Mouse (Mus musculus): Measurements from ENCODE around the gene Rnf144b.
A peak's percentile ranks its signal among the peaks of the same experiment; 100 is the strongest.

Rnf144b gene

GRCm38 (mm10) chr13:47122537-47123430 is at the start of gene Rnf144b:
TSS of gene Rnf144b (plus strand) at chr13:47122656.
- DNase-seq (ENCODE audit: low read depth, low spot score), result peak; percentile 43

DNA sequence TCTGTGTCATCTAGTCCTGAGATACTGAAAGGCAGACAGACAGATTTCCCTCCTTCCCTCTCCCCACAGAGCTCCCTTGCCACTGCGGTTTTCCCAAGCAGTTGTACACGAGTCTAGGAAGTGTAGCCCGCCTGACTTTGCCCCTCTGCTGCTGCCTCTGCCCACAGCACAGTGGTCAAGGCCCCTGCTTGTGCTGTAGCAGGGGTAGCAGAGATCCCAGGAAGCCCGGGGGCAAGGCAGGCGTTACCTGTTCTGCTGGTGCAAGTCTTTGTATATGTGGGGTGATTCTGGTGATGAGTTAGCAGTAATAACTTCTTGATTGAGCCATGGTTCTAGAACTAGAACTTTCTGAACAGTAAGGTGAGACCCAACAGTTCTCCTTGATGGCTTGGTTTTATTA is 46.3 kb upstream of the Rnf144b start:
- no peak for DNase-seq (ENCODE audit: low read depth, low spot score)

- no peak for DNase-seq (ENCODE audit: low read depth, low spot score)
Observed at GRCm38 (mm10) chr13:47077367-47077766, 45.1 kb upstream of the Rnf144b start.

- DNase-seq (ENCODE audit: low read depth, low spot score), result peak; percentile 32
Observed at GRCm38 (mm10) chr13:47078799-47079198, 43.7 kb upstream of the Rnf144b start.

- peak; percentile 60 for DNase-seq (ENCODE audit: low read depth, low spot score)
Observed at GRCm38 (mm10) chr13:47080905-47081505, 41.5 kb upstream of the Rnf144b start.

DNA sequence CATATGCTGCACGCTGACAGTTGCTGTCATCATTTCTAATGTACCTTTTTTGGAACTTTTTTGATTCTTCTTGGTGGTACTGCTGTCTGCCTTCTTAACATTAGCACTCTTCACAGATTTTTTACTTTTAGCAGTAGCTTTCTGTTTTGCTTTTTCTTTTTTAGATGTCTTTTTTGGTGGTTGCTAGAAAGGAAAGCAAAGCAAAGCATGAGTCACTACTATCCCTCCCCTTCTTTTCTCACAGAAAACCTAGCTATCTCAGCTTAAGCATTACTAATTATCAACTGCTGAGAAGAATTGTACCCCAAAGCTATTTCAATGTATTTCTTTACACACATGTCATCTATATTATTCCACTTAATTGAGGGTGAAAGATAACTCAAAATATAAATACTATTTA is 34.0 kb upstream of the Rnf144b start:
- no peak for DNase-seq (ENCODE audit: low read depth, low spot score)

DNA sequence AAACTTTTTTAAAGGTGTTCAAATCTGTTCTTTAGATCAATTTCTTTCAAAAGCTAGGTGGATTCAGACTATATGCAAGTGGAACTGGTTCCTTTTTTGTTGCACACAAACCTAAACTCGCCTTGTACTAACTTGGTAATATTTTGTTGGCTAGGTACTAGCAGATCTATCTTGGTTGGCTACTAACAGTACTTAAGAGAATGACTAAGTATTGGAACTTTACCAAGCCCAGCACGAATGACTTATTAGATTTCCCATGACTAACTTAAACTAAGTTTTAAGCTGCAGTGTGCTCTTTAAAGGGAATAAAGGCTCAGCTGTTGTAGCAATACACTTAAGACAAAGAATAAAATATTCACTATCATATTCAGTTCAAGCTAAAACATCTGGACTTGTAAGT is 33.2 kb upstream of the Rnf144b start:
- DNase-seq (ENCODE audit: low read depth, low spot score), result no peak

DNA sequence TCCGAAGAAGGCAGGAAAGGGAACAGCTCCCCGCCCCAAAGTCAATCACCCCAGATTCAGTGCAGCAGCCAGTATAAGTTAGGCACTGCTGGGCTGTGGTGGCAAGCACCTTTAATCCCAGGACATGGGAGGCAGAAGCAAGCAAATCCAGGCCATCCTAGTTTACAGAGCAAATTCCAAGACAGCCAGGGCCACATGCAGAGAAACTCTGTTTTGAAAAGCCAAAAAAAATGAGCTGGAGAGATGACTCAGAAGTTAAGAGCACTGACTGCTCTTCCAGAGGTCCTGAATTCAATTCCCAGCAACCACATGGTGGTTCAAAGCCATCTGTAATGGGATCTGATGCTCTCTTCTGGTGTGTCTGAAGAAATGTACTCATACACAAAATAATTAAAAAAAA is 28.7 kb upstream of the Rnf144b start:
- no peak for DNase-seq (ENCODE audit: low read depth, low spot score)

DNA sequence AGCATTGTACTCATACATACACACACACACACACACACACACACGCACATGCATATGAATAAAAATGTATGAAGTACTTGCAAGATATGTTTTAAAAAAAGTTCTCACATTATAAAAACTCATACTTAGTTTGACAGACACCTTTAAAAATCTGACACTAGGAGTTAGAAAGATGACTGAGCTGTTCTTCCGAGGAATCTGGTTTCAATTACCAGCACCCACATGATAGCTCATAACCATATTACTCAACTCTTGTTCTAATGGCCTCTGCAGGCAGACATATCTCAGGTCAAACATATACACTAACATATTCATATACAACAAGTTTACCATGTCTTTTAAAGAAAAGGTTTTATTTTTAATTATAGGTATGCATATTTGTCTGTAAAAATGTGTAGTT is 25.9 kb upstream of the Rnf144b start:
- no peak for DNase-seq (ENCODE audit: low read depth, low spot score)

DNA sequence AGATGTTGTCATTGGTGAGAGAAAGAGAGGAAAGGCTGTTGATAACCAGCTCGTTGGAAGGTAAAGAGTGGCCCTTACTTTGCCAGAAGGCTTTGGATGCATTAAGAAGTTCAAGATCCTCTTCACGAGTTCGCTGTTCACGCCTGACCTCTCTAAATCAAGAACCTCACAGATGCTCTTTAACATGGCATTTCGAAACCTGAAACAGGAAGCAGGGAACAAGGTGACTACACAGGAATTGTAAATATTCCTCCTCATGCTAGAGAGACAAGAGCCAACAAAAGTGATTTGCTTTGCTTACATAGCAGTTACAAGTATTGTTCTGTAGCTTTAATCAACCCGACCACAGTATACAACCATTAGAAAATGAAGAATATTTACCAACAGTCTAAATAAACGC is 23.2 kb upstream of the Rnf144b start:
- DNase-seq (ENCODE audit: low read depth, low spot score), result no peak

- no peak for DNase-seq (ENCODE audit: low read depth, low spot score)
Observed at GRCm38 (mm10) chr13:47100587-47100986, 21.9 kb upstream of the Rnf144b start.

GRCm38 (mm10) chr13:47104146-47104545 is 18.3 kb upstream of the Rnf144b start:
- DNase-seq (ENCODE audit: low read depth, low spot score), result peak; percentile 41

DNA sequence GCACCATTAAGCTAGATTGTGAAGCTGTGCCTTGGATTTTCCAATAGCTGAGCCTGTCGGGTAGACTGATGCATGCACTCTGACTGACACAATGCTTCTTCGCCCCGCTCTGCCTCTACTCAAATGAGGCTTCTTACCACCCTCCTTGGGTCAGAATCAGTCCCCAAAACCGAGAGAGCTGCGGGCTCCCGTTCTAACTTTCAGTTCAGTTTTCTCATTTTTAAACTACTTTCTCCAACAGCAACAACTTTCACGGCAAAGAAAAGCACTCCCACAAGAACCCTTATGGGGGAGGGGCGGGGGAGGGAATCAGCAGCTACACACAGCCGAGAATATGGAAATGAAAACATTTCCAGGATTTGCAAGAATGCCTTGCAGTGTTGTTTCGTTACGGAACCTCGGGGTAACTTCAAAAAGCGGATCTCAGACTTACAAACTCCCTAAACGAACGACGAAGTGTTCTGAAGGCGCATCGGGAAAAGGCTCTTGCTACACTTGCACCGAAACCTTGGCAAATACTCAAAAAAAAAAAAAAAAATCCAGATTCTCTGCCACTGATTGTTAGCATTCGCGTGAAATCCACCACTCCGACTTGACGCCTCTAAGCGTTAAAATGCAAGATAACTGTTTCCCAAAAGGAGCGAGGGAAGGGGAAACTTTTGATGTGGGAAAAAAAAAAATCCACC is 17.5 kb upstream of the Rnf144b start:
- DNase-seq (ENCODE audit: low read depth, low spot score), result peak; percentile 32

DNA sequence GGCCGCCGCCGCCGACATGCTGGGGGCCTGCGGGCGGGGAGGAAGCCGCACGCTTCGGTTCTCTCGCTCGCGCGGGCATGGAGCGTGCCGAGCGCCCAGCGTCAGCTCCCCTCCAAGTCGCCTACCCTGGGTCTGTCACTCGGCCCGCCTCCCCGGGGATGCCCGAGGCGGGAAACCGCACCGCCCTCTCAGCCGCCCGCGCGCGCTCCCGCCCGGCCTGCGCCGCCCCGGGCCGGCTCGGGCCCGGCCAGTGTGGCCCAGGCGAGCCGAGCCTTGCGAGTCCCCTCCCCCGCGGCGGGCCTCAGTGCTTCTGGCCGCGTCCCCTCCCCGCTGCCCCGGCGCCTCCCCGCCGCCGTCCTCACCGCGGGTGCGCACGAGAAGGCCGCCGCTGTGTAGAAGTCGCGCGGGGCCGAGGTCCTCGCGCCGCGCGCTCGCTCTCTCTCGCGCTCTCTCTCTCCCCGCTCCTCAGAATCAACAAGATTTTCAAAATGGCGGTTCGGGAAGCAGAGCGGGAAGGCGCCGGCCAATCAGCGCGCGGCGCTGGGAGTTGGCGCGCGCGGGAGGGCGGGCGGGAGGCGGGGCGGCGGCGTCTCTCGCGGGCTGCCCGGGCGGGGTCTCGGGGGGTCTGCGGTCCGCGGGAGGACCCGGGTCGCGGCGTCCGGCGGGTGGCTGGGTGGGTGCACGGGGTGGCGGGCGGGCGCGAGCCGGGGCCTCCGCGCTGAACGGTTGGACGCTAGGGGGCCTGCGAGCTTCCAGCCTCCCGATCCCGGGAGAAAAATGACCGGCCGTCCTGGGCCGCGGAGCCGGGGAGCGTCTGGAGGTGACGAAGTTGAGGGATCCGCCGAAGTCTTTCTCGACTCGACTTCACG is 16.5 kb upstream of the Rnf144b start, which contains the start of gene Dek:
Dek (minus strand) TSS at position 491 of the 869 bp plus-strand sequence.
- DNase-seq (ENCODE audit: low read depth, low spot score), result peak; percentile 80

DNA sequence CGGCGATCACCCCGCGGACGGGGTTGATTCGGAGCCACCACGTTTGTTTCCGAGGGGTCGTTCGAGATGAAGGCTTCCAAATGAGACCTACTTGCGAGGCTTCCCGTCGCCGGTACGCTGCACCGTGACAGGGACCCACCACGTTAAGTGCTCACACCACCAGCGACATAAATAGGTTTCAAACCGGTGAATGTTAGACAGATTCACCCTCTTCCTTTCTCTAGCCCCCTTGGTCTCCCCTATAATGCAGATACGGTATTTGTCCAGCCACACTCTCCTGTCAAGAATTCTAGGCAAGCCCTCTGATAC is 15.9 kb upstream of the Rnf144b start:
- DNase-seq (ENCODE audit: low read depth, low spot score), result no peak

- no peak for DNase-seq (ENCODE audit: low read depth, low spot score)
Observed at GRCm38 (mm10) chr13:47109239-47109638, 13.2 kb upstream of the Rnf144b start.

GRCm38 (mm10) chr13:47111185-47111584 is 11.3 kb upstream of the Rnf144b start:
- no peak for DNase-seq (ENCODE audit: low read depth, low spot score)

- DNase-seq (ENCODE audit: low read depth, low spot score), result no peak
Observed at GRCm38 (mm10) chr13:47112056-47112455, 10.4 kb upstream of the Rnf144b start.

DNA sequence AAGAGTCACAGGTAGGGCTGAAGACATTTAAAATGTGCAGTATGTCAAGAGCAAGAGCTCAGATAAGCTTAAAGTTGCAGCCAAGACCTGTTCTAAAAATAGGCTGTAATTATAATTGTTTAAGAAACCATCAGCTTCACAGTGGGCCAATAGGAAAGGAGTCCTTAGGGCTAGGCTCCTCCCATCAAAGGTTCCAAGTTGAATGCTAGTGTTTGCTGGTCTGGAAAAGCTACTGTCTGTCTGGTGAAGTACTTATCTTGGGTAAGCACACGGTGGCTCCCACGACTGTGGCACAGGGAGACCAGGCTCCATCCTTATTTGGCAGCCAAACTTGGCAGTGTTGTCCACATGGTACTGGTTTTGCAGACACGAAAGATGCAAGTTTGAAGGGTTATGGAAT is 9.5 kb upstream of the Rnf144b start:
- DNase-seq (ENCODE audit: low read depth, low spot score), result no peak

- DNase-seq (ENCODE audit: low read depth, low spot score), result no peak
Observed at GRCm38 (mm10) chr13:47116000-47116399, 6.5 kb upstream of the Rnf144b start.

- peak; percentile 36 for DNase-seq (ENCODE audit: low read depth, low spot score)
Observed at GRCm38 (mm10) chr13:47121333-47121889, 1.0 kb upstream of the Rnf144b start.

Data from ES-CJ7 (cell line).